Mouse (Mus musculus): ENCODE results near the gene Olfr1392. TPM values are rescaled to one million over a fixed set of nuclear protein-coding genes. Genes with fewer than 3 reads are reported as not detected.

Olfr1392 gene
- polyA plus RNA-seq, 1 experiment, result not detected

- no peaks in the 10 kb centered on the region for H3K4me1 ChIP-seq (ENCODE audit: control insufficient read depth, insufficient read depth, low read length)
- TF ChIP-seq CTCF (IDR thresholded peaks at IDR 0.05; ENCODE audit: insufficient read depth, low read depth, low read length), result no peak
- 95% methylated on average over 14 of the region's 14 CpGs for WGBS
- no peak overlapping the region for H3K27ac ChIP-seq (ENCODE audit: insufficient read depth, low read depth, low read length)
- H3K4me3 ChIP-seq (ENCODE audit: insufficient read depth, low read depth, low read length), result no peak overlapping the region
Measured at GRCm38 (mm10) chr11:49261313-49261855, 23.7 kb upstream of the Olfr1392 start.

GRCm38 (mm10) chr11:49262286-49262685, 22.8 kb upstream of the Olfr1392 start:
- TF ChIP-seq CTCF (IDR thresholded peaks at IDR 0.05; ENCODE audit: insufficient read depth, low read depth, low read length) (no peak), POLR2A (IDR thresholded peaks at IDR 0.05; ENCODE audit: insufficient read depth, low read depth, low read length) (no peak)
- H3K4me1 ChIP-seq (ENCODE audit: control insufficient read depth, insufficient read depth, low read length), result no peaks in the 10 kb centered on the region
- WGBS, result 95% methylated on average over 5 of the region's 5 CpGs
- H3K4me3 ChIP-seq (ENCODE audit: insufficient read depth, low read depth, low read length), result no peak overlapping the region
- no peak overlapping the region for H3K27ac ChIP-seq (ENCODE audit: insufficient read depth, low read depth, low read length)

- Histone ChIP-seq H3K4me1 (ENCODE audit: control insufficient read depth, insufficient read depth, low read length) (no peaks in the 10 kb centered on the region), H3K4me3 (ENCODE audit: insufficient read depth, low read depth, low read length) (no peak overlapping the region), H3K27ac (ENCODE audit: insufficient read depth, low read depth, low read length) (no peak overlapping the region)
- WGBS, result 86% methylated on average over 6 of the region's 6 CpGs
- TF ChIP-seq CTCF (IDR thresholded peaks at IDR 0.05; ENCODE audit: insufficient read depth, low read depth, low read length) (no peak), POLR2A (IDR thresholded peaks at IDR 0.05; ENCODE audit: insufficient read depth, low read depth, low read length) (no peak)
Measured at GRCm38 (mm10) chr11:49263149-49263548, 21.9 kb upstream of the Olfr1392 start.

GRCm38 (mm10) chr11:49264081-49264480, 21.0 kb upstream of the Olfr1392 start:
- no peak overlapping the region for H3K27ac ChIP-seq (ENCODE audit: insufficient read depth, low read depth, low read length)
- TF ChIP-seq POLR2A (IDR thresholded peaks at IDR 0.05; ENCODE audit: insufficient read depth, low read depth, low read length), result no peak
- TF ChIP-seq CTCF (IDR thresholded peaks at IDR 0.05; ENCODE audit: insufficient read depth, low read depth, low read length), result no peak
- 90% methylated on average over 7 of the region's 7 CpGs for WGBS
- H3K4me3 ChIP-seq (ENCODE audit: insufficient read depth, low read depth, low read length), result no peak overlapping the region
- no peaks in the 10 kb centered on the region for H3K4me1 ChIP-seq (ENCODE audit: control insufficient read depth, insufficient read depth, low read length)

- H3K4me3 ChIP-seq (ENCODE audit: insufficient read depth, low read depth, low read length), result no peak overlapping the region
- TF ChIP-seq CTCF (IDR thresholded peaks at IDR 0.05; ENCODE audit: insufficient read depth, low read depth, low read length) (no peak), POLR2A (IDR thresholded peaks at IDR 0.05; ENCODE audit: insufficient read depth, low read depth, low read length) (no peak)
- no peak overlapping the region for H3K27ac ChIP-seq (ENCODE audit: insufficient read depth, low read depth, low read length)
- 67% methylated on average over 11 of the region's 11 CpGs for WGBS
- no peaks in the 10 kb centered on the region for H3K4me1 ChIP-seq (ENCODE audit: control insufficient read depth, insufficient read depth, low read length)
Measured at GRCm38 (mm10) chr11:49264622-49265021, 20.5 kb upstream of the Olfr1392 start.

- H3K4me1 ChIP-seq (ENCODE audit: control insufficient read depth, insufficient read depth, low read length), result no peaks in the 10 kb centered on the region
- 76% methylated on average over 8 of the region's 8 CpGs for WGBS
- no peak overlapping the region for H3K4me3 ChIP-seq (ENCODE audit: insufficient read depth, low read depth, low read length)
- no peak overlapping the region for H3K27ac ChIP-seq (ENCODE audit: insufficient read depth, low read depth, low read length)
- TF ChIP-seq CTCF (IDR thresholded peaks at IDR 0.05; ENCODE audit: insufficient read depth, low read depth, low read length) (no peak), POLR2A (IDR thresholded peaks at IDR 0.05; ENCODE audit: insufficient read depth, low read depth, low read length) (no peak)
Measured at GRCm38 (mm10) chr11:49265101-49265500, 20.0 kb upstream of the Olfr1392 start.

- no peak for TF ChIP-seq CTCF (IDR thresholded peaks at IDR 0.05; ENCODE audit: insufficient read depth, low read depth, low read length)
- no peak for TF ChIP-seq POLR2A (IDR thresholded peaks at IDR 0.05; ENCODE audit: insufficient read depth, low read depth, low read length)
- WGBS, result 90% methylated on average over 6 of the region's 6 CpGs
- H3K4me1 ChIP-seq (ENCODE audit: control insufficient read depth, insufficient read depth, low read length), result no peaks in the 10 kb centered on the region
- H3K27ac ChIP-seq (ENCODE audit: insufficient read depth, low read depth, low read length), result no peak overlapping the region
- no peak overlapping the region for H3K4me3 ChIP-seq (ENCODE audit: insufficient read depth, low read depth, low read length)
Measured at GRCm38 (mm10) chr11:49266671-49267070, 18.4 kb upstream of the Olfr1392 start.

- 85% methylated on average over 10 of the region's 10 CpGs for WGBS
- Histone ChIP-seq H3K27ac (ENCODE audit: insufficient read depth, low read depth, low read length) (no peak overlapping the region), H3K4me1 (ENCODE audit: control insufficient read depth, insufficient read depth, low read length) (no peaks in the 10 kb centered on the region), H3K4me3 (ENCODE audit: insufficient read depth, low read depth, low read length) (no peak overlapping the region)
- no peak for TF ChIP-seq POLR2A (IDR thresholded peaks at IDR 0.05; ENCODE audit: insufficient read depth, low read depth, low read length)
- no peak for TF ChIP-seq CTCF (IDR thresholded peaks at IDR 0.05; ENCODE audit: insufficient read depth, low read depth, low read length)
Measured at GRCm38 (mm10) chr11:49267316-49267715, 17.8 kb upstream of the Olfr1392 start.

GRCm38 (mm10) chr11:49267970-49268579, 17.0 kb upstream of the Olfr1392 start:
- 86% methylated on average over 15 of the region's 15 CpGs for WGBS
- Histone ChIP-seq H3K27ac (ENCODE audit: insufficient read depth, low read depth, low read length) (no peak overlapping the region), H3K4me1 (ENCODE audit: control insufficient read depth, insufficient read depth, low read length) (no peaks in the 10 kb centered on the region), H3K4me3 (ENCODE audit: insufficient read depth, low read depth, low read length) (no peak overlapping the region)
- TF ChIP-seq CTCF (IDR thresholded peaks at IDR 0.05; ENCODE audit: insufficient read depth, low read depth, low read length) (no peak), POLR2A (IDR thresholded peaks at IDR 0.05; ENCODE audit: insufficient read depth, low read depth, low read length) (no peak)
